Mouse (Mus musculus): ENCODE results near the gene Dach2. TPM values are rescaled to one million over a fixed set of nuclear protein-coding genes. Genes with fewer than 3 reads are reported as not detected.
"Not testable (repeated sequence)": the region's sequence is repeated elsewhere in the genome, so short reads cannot be mapped to it uniquely, and the experiment has no call there.

The Dach2 gene
- 1 to 10 TPM in 1 of 2 experiments, under 1 TPM in 1; 0.34 to 1.0 TPM for total RNA-seq (2021)

DNA sequence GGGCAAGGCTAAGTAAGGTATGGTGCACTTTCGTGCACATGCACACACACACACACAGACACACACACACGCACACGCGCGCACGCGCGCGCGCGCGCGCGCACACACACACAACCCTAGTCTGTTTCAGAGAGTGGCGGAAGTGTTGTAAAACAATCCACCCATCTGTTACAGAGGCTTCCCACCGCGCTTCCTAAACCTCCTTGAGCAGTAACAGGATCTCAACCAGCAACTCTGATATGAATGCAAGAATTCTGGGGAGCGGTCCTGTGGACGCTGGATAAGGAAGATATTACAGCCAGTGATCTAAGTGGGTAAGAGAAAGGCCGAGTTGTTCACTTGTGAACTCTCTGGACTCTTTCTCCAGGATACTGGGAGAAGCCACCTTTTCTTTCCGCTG is at the start of gene Dach2:
TSS of gene Dach2 (plus strand) at position 107 of the 400 bp plus-strand sequence.
- peak in 1 of 2 experiments; percentile 1 for DNase-seq (ENCODE audit: low spot score in 2 of 2)
- intact Hi-C loops (cut with DNase I): no loop called here

DNA sequence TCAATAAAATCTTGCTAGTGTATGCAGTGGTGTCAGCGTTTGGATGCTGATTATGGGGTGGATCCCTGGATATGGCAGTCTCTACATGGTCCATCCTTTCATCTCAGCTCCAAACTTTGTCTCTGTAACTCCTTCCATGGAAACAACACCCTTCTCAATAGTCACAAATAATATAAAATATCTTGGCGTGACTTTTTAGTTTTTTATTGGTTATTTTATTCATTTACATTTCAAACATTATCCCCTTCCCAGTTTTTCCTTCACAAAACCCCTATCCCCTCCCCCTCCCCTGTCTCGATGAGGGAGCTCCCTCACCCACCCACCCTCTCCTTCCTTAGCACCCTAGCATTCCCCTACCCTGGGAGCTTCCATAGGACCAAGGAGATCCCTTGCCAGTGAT is 44.9 kb upstream of the Dach2 start:
- DNase-seq (ENCODE audit: low spot score in 2 of 2); intact Hi-C loops (cut with DNase I): not testable (repeated sequence)

DNA sequence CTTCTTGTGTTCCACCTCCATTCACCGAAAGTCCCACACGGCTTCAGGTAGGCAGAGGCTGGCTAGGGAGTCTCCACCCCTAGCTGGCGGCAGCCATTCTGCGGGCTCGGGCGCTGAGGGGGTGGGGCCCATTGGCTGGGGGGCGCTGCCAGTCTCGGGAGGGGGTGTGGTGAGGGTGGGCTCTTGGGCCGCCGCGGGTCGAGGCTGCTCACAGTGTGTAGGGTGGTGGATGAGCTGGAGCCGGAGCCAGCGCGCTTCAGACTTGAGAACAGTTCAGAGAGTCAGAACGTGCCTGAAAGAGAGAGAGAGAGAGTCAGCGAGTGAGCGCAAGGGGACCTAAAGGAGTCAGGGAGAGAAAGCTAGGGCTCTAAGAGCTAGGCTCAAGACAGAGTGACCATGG is 721 bp downstream of the Dach2 start:
- peak; percentile 17 to 37 for DNase-seq (ENCODE audit: low spot score in 2 of 2)
- intact Hi-C loops (cut with DNase I): no loop called here

DNA sequence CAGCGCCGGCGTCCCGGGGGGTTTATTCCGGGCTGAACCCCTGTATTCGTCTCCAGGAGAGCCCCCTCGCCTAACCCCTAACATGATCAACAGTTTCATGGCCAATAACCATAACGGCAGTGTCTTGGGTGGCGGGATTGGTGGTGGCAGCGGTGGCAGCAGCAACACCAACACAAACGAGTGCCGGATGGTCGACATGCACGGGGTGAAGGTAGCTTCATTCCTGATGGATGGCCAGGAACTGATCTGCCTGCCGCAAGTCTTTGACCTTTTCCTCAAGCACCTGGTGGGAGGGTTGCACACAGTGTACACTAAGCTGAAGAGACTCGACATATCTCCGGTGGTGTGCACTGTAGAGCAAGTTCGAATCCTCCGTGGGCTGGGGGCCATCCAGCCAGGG is 1.2 kb downstream of the Dach2 start:
- no peak for DNase-seq (ENCODE audit: low spot score in 2 of 2)
- intact Hi-C loops (cut with DNase I): no loop called here

DNA sequence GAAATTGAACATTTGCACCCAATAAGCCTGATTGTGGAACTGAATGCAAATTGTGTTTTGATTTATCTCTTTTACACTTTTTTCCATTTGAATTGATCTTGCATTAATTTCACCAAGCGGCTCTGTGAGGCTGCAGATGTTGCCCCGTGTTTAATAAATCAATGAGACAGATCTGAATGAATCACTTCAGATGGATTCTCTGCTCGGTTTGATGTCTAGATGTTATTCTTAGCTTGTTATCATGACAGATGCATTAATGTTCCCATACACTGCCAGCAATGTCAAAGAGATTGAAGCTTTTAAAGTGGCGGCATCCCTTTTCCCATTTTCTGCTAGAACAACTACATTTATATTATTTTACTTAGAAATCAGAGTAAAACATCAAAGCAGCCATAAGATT is 7.0 kb downstream of the Dach2 start:
- no peak for DNase-seq (ENCODE audit: low spot score in 2 of 2)
- intact Hi-C loops (cut with DNase I): no loop called here

DNA sequence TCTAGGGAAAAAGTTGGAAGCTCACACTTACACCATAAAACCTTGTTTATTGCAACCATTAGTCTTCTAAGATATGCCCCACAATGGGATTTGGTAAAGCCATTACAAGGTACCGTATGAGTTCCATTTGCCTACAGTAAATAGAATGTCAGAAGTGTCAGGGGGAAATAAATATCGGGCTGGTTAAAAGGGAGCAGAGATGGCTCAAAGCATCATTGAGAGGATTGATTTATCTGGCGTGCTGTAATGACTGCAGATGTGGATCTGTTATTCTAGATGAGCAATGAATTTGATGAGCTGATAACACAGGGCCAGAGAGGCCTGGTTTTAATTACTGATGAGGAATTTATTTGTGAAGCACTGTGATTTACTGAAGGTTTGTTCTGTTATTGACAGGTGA is 40.8 kb downstream of the Dach2 start:
- intact Hi-C loops (cut with DNase I): no loop called here
- DNase-seq (ENCODE audit: low spot score in 2 of 2): no peak

DNA sequence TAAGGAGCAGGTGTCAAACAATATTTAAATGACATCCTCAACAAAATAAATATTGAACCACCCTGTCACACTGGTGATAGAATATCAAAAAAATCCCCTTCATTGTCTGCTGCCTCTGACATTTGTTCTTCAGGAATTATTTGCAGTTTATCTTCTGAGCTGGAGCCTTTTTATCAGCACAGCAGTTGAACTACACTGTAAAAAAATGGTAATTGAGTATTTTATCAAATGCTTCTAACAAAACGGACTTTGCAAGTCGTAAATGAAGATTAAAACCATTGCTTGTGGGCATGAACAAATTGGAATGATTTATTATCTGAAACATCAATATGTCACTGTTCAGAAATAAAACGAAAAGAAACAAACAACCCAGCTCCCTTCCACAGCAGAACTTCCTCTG is 97.1 kb downstream of the Dach2 start:
- no peak for DNase-seq (ENCODE audit: low spot score in 2 of 2)
- intact Hi-C loops (cut with DNase I): no loop called here

DNA sequence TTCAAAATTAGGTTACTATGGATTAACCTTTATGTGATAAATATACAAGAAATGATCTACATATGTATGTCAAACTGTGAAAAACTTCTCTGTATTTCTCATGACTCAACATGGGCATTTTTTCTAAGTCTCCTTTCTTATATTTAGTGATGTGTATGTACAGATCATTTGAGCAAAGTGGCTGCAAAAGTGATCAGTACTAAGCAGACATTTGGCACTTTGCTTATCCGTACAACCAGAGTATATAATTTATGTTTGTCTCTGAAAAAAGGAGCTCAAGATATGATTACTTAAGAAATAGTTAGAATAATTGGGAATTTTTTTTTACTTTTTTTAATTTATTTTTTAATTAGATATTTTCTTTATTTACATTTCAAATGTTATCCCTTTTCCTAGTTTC is 111.4 kb downstream of the Dach2 start:
- intact Hi-C loops (cut with DNase I): no loop called here
- no peak for DNase-seq (ENCODE audit: low spot score in 2 of 2)

DNA sequence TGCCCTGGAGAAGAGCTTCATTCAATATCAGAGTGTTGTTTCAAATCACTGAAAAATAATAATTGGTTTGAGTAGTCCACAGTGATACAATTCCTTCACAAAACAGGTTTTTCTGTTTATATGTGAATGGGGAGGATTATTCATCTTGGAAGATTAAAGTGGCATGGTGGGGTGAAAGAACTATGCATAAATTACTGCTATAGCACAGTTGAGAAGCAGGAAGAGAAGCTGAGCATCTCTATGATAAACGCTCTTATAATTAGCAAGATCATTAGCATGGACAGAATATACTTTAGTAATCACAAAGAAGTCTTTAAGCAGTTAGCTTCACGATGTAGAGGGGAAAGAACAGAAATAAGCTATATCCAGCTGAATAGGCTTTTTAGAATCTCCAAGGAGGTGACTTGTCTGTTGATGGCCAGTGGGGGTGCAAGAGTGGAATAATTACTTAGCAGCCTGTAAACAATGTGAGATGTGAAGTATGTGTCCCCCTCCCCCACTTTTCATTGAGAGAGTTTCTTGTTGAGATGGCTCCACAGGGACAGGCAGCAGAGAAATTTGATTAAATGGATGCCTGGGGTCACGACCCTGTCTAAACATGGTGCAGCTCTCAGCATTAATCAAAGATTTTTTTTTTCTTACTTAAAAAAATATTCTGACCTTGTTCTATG is 124.3 kb downstream of the Dach2 start:
- intact Hi-C loops (cut with DNase I): no loop called here
- DNase-seq (ENCODE audit: low spot score in 2 of 2): no peak

DNA sequence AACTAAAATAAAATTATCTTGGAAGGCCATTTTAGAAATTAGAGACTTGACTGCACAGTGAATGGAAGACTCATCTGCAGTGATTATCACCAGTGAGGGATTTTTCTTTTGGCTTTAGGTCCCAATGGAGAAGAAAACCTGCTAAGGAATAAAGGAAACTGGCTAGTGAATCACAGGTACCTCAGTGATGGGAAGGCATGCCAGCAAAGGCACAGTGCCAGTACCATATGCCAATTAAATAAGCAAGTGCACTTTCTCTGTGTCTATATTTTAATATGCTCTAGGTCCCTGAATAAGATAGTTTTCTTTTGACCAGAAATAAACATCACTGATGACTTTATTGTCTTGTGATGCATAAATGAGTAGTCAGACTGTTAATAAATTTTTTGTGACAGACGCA is 184.8 kb downstream of the Dach2 start:
- DNase-seq (ENCODE audit: low spot score in 2 of 2): no peak
- intact Hi-C loops (cut with DNase I): no loop called here

DNA sequence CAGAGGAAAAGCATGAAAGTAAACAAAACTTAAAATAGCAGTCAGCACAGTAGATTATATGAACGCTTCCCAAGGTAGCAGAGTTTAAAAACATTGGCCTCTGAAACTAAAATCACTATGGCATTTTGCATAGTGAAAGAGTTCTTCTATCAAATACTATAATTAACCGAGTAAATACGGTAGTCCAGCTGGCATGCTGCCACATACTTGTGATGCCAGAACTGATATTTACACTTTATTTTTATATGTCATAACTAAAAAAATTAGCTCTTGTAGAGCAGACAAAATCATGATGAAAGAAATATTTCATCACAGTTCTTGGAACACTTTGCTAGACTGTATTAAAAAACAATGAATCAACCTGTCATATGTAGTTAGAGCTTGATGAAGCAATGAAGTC is 247.8 kb downstream of the Dach2 start:
- DNase-seq (ENCODE audit: low spot score in 2 of 2): no peak
- intact Hi-C loops (cut with DNase I): no loop called here

DNA sequence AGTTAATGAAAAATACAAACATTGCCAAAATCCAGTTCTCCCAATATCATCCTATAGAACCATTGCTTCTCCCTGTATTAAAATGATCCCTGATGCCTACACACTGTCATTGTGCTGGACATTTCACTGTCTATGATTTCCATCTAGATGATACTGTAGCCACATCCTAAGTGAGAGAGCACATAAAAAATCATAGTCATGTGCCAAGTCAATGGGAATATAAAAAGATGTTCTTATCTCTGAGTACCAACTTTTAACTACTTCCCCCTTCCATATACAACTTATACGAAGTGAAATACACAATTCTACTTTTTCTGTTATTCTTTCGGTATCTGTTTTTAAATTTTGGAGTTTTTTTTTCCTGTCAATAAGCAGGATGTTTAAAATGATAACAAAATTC is 266.6 kb downstream of the Dach2 start:
- intact Hi-C loops (cut with DNase I): no loop called here
- no peak for DNase-seq (ENCODE audit: low spot score in 2 of 2)

DNA sequence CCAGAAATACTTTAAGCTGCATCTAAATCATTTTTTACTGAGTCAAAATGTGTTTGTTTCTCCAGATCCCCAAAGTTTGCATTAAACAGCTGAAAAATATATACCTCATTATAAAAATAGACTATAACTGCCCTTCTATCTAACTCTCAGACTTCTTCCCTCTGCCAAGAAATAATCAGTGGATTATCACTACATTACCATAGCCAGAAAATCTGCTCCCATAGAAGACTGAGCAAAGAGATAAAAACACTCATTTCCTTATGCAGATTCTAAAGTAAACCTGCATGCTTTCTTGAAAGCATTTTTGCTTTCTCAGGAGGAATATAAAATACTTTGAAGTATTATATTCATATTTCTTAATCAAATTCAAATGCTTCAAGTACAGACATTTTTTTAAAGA is 368.8 kb downstream of the Dach2 start:
- intact Hi-C loops (cut with DNase I): no loop called here

DNA sequence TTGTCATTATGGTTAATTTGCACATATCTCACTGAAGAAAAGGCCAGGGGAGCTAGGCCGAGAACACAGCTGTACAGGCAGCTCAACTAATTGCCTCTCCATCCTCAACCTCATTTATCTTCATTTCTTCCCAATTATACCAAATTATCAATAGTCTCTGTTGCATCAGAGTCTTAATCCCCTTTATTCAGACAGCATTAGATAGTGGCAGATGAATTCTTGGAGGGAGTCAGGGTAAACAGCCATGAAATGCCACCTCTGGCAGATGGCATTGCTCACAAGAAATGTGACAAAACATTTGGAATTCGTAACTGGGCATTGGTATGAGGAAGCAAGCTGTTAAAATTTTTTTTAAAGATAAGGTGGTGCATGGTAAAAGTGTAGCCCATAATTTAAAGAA is 389.9 kb downstream of the Dach2 start:
- DNase-seq (ENCODE audit: low spot score in 2 of 2): no peak
- intact Hi-C loops (cut with DNase I): no loop called here

More for the DNA sequence above, 368.8 kb downstream of the Dach2 start:
- no peak for DNase-seq (ENCODE audit: low spot score in 2 of 2)

DNA sequence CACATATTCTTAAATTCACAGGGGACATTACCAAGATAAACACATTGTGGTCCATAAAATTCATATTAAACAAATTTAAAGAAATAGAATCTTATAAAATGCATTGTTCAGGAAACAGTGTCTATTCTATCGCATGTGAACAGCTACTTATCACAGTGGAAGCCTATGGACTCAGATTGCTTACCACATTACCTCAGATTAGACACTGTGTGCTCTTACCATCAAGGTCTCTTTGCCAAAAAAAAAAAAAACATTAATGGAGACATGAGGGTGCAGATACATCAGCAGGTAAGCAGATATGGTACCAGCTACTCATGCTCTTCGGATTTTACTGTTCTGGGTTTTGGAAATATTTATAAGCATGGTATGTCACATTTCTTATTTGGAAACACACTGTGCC is 415.1 kb downstream of the Dach2 start:
- intact Hi-C loops (cut with DNase I): no loop called here
- DNase-seq (ENCODE audit: low spot score in 2 of 2): no peak

DNA sequence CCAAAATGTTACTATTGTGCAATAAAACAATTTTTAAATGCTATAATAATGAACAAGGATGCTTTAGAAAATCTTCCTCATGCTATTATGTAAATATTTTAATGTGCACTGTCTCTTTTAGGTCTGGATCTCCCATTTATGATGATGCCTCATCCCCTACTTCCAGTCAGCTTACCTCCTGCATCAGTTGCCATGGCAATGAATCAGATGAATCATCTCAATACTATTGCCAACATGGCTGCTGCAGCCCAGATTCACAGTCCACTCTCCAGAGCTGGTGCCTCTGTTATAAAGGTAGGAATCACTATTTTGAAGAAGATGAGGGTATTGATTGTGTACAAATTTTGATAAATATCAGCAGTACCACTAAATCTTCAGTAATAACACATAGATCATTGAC is 426.8 kb downstream of the Dach2 start:
- DNase-seq (ENCODE audit: low spot score in 2 of 2): peak in 1 of 2 experiments; percentile 1

DNA sequence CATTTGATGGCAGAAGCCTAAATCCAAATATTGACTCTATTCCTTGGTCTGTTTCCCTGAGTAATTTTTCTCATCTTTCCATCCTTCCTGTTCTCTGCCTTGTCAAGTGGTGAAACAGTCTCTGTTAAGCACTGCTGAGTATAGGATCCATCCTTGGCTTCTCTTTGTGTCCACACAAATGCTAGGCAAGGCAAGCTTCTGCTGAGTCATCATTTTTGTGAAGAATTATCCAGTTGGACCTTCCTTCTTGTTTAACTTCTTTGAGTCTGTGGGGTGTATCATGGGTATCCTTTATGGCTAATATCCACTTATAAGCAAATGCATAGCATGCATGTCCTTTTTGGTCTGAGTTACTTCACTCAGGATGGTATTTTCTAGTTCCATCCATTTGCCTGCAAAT is 449.8 kb downstream of the Dach2 start:
- no peak for DNase-seq (ENCODE audit: low spot score in 2 of 2)
- intact Hi-C loops (cut with DNase I): no loop called here

More for the DNA sequence above, 426.8 kb downstream of the Dach2 start:
- intact Hi-C loops (cut with DNase I): no loop called here

DNA sequence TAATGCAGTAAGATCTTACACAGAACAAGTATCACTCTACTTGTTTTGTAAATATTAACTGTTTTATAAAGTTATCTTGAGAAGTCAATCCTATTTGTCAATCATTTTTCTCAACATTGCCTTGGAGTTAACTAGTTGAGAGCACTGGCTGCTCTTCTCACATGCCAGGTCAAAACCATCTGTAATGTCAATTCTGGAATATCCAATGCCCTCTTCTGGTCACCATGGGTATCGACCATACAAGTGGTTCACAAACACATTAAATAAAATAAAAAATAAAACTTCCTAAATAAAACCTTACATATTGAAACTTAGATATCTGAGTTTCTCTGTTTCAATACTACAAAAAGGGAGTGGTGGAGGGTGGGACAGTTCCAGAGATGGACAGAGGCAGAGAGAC is 495.0 kb downstream of the Dach2 start:
- intact Hi-C loops (cut with DNase I): no loop called here
- DNase-seq (ENCODE audit: low spot score in 2 of 2): no peak

DNA sequence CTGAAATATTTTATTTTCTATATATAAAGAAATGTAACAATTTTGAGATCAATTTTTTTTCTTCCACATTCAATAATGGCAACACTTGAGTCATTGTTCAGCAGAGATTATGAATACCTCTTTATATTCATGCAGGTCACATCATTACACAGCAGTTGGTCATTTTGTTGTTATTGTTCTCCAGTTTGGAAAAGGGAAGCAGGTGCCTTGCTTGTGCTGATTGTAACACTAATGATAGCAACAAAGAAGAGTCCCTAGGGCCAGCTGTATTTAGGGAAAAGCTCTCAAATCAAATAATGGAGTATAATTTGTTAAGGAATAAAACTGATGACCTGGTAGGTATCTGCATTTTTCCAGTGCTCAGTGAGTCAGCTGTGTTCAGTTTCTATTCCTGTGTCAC is 513.1 kb downstream of the Dach2 start:
- intact Hi-C loops (cut with DNase I): no loop called here

DNA sequence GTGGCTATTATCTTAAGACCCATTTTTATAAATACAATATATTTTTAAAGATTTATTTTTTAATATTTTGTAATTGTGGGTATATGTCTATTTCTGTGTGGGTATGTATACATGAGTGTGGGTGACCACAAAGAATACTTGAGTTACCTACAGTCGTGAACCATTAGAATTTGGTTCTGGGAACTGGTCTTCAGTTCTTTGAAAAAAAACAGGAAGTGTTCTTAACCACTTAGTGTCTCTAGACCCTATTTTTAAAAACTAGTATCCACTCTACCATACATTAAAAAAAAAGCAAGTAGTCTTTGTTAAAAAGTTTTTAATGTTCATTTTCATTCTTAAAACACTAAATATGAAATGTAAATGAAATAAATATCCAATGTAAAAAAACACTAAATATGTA is 529.5 kb downstream of the Dach2 start:
- intact Hi-C loops (cut with DNase I): no loop called here
- DNase-seq (ENCODE audit: low spot score in 2 of 2): no peak

More for the DNA sequence above, 513.1 kb downstream of the Dach2 start:
- DNase-seq (ENCODE audit: low spot score in 2 of 2): no peak

DNA sequence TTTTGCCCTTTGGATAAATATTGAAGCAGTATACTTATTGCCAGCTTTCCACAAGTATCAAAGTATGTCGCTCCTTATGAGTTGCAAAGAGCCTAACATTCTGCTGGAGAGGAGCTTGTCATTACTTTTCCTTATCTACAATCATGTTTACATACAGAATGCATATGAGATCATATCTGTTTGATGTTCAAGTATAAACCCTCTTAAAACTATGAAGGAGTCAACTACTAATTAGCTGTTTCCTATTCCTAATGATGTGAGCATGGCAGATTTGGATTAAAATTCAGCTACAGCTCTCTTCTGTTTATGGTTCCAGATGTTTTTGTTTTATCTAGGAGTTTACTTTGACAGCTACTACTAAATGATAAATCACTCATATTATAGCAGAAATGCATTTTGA is 535.8 kb downstream of the Dach2 start:
- no peak for DNase-seq (ENCODE audit: low spot score in 2 of 2)
- intact Hi-C loops (cut with DNase I): no loop called here
